Mouse (Mus musculus) heart, postnatal 0 days (tissue): ENCODE results near the gene Stra6. TPM values are rescaled to one million over a fixed set of nuclear protein-coding genes. Genes with fewer than 3 reads are reported as not detected.

Source experiments
- ATAC-seq: fragments of 200-750 bp; cut with Nextera tagmentation; 2 replicates; pipeline ENCODE4 v1.8.0; 2017; ENCODE audit warnings: low read depth, moderate number of reproducible peaks, moderate library complexity; ENCODE audit not compliant: insufficient read depth
- DNase-seq: peaks from one replicate; pipeline ENCODE4 v3.0.0-alpha.2; 2016; ENCODE audit warnings: low spot score
- H3K27ac ChIP-seq: fragments of 300-500 bp; sonication (generic); 2 replicates; pipeline ENCODE4 v1.5.1; 2014; ENCODE audit warnings: low read depth, mild to moderate bottlenecking
- H3K27me3 ChIP-seq: fragments of 300-500 bp; sonication (generic); 2 replicates; pipeline ENCODE4 v1.6.1; 2014; ENCODE audit warnings: low read length, mixed read lengths; ENCODE audit not compliant: control insufficient read depth, insufficient read depth
- H3K36me3 ChIP-seq: fragments of 300-500 bp; sonication (generic); replicated peaks from 2 replicates; pipeline ENCODE4 v1.6.1; 2014; ENCODE audit warnings: low read length, mixed read lengths; ENCODE audit not compliant: control insufficient read depth, insufficient read depth
- H3K4me1 ChIP-seq: fragments of 300-500 bp; sonication (generic); 2 replicates; pipeline ENCODE4 v1.6.1; 2014; ENCODE audit warnings: antibody characterized with exemption; ENCODE audit not compliant: control insufficient read depth, insufficient read depth
- H3K4me2 ChIP-seq: fragments of 300-500 bp; sonication (generic); 2 replicates; pipeline ENCODE4 v1.6.1; 2014; ENCODE audit warnings: low read depth, mild to moderate bottlenecking, low read length, moderate library complexity
- H3K4me3 ChIP-seq: fragments of 300-500 bp; sonication (generic); 2 replicates; pipeline ENCODE4 v1.5.1; 2014; ENCODE audit warnings: low read depth, low read length
- H3K9ac ChIP-seq: fragments of 300-500 bp; sonication (generic); replicated peaks from 2 replicates; pipeline ENCODE4 v1.6.1; 2014; ENCODE audit warnings: low read depth, low read length, mixed read lengths
- H3K9me3 ChIP-seq: fragments of 300-500 bp; sonication (generic); replicated peaks from 2 replicates; pipeline ENCODE4 v1.6.1; 2016; ENCODE audit warnings: low read length; ENCODE audit not compliant: control insufficient read depth
- CTCF ChIP-seq: IDR thresholded peaks from 2 replicates; pipeline ENCODE4 v1.5.1; 2016; ENCODE audit warnings: antibody characterized with exemption, control low read depth, low read depth
- EP300 ChIP-seq: IDR thresholded peaks from 2 replicates; pipeline ENCODE4 v1.6.1; 2016; ENCODE audit warnings: antibody characterized with exemption, low read depth
- WGBS: fragments of 180-500 bp; shearing (Covaris S2); extraction: QIAGEN DNeasy Blood & Tissue Kit; methylation state at CpG from one replicate; pipeline ENCODE4 v1.1.7; 2014; 5-methylcytosine and 5-hydroxymethylcytosine counted together
- polyA plus RNA-seq: library from polyadenylated mRNA; unstranded; fragments of >200 nt; fragmentation: Nextera tagmentation; extraction: Ambion mirVana; gene quantifications from 2 replicates; pipeline ENCODE4 v1.2.1, GENCODE M21; 2015
- total RNA-seq: library from RNA; depleted of rRNA; stranded (reverse); fragments of >200 nt; gene quantifications from 2 replicates; pipeline ENCODE4 v1.2.3, GENCODE M21; 2014; ENCODE audit warnings: low replicate concordance

Gene Stra6
- total and polyA plus RNA-seq, 2 experiments from 2014 or later = 0.05 TPM; not detected in 1

- Histone ChIP-seq H3K36me3 (no peaks in the 10 kb centered on the region), H3K27me3 (peaks cover 10% of the 10 kb centered on the region), H3K4me2 (no peak overlapping the region), H3K9ac (no peak overlapping the region), H3K27ac (no peak overlapping the region), H3K9me3 (no peaks in the 10 kb centered on the region), H3K4me1 (no peaks in the 10 kb centered on the region), H3K4me3 (no peak overlapping the region)
- ATAC-seq (no peak), DNase-seq (no peak)
- WGBS = 53% methylated on average over 5 of the region's 5 CpGs
- TF ChIP-seq EP300 (no peak), CTCF (no peak)
These were observed 43.9 kb downstream of the Stra6 start for GRCm38 (mm10) chr9:58107494-58107893.

GRCm38 (mm10) chr9:58110787-58111186, 47.2 kb downstream of the Stra6 start:
- H3K36me3 ChIP-seq = no peaks in the 10 kb centered on the region
- no peak overlapping the region for H3K4me3 ChIP-seq
- no peak for TF ChIP-seq EP300
- TF ChIP-seq CTCF = no peak
- no peaks in the 10 kb centered on the region; the same call in 1 of the 2 replicates for H3K4me1 ChIP-seq
- H3K9ac ChIP-seq = no peak overlapping the region
- peaks cover 23% of the 10 kb centered on the region for H3K27me3 ChIP-seq
- DNase-seq (no peak), ATAC-seq (no peak)
- WGBS = 67% methylated on average over 5 of the region's 5 CpGs
- H3K4me2 ChIP-seq = no peak overlapping the region
- no peak overlapping the region for H3K27ac ChIP-seq
- H3K9me3 ChIP-seq = no peaks in the 10 kb centered on the region

- WGBS = 68% methylated on average over 6 of the region's 6 CpGs
- TF ChIP-seq CTCF (no peak), EP300 (no peak)
- no peaks in the 10 kb centered on the region for H3K36me3 ChIP-seq
- DNase-seq (no peak), ATAC-seq (no peak)
- H3K4me3 ChIP-seq = no peak overlapping the region
- H3K4me2 ChIP-seq = no peak overlapping the region
- no peak overlapping the region for H3K27ac ChIP-seq
- H3K27me3 ChIP-seq = peaks cover 24% of the 10 kb centered on the region
- no peak overlapping the region for H3K9ac ChIP-seq
- H3K9me3 ChIP-seq = no peaks in the 10 kb centered on the region
- no peaks in the 10 kb centered on the region; the same call in 1 of the 2 replicates for H3K4me1 ChIP-seq
These were observed 47.8 kb downstream of the Stra6 start for GRCm38 (mm10) chr9:58111431-58111830.

- Histone ChIP-seq H3K9me3 (no peaks in the 10 kb centered on the region), H3K27ac (no peak overlapping the region), H3K9ac (no peak overlapping the region), H3K4me2 (no peak overlapping the region), H3K4me1 (no peaks in the 10 kb centered on the region; the same call in 1 of the 2 replicates), H3K36me3 (no peaks in the 10 kb centered on the region), H3K4me3 (no peak overlapping the region), H3K27me3 (peaks cover 33% of the 10 kb centered on the region)
- no peak for ATAC-seq
- WGBS = 44% methylated on average over 5 of the region's 6 CpGs
- DNase-seq = no peak
- TF ChIP-seq CTCF (no peak), EP300 (no peak)
These were observed 48.7 kb downstream of the Stra6 start for GRCm38 (mm10) chr9:58112321-58112751.

- 15% methylated on average over 6 of the region's 6 CpGs for WGBS
- TF ChIP-seq CTCF = no peak
- TF ChIP-seq EP300 = no peak
- Histone ChIP-seq H3K9ac (no peak overlapping the region), H3K27me3 (peaks cover 38% of the 10 kb centered on the region), H3K36me3 (no peaks in the 10 kb centered on the region), H3K4me3 (no peak overlapping the region), H3K27ac (no peak overlapping the region), H3K9me3 (no peaks in the 10 kb centered on the region), H3K4me2 (peak overlapping the region; percentile 52; the same call in 1 of the 2 replicates), H3K4me1 (no peaks in the 10 kb centered on the region; the same call in 1 of the 2 replicates)
- no peak for ATAC-seq
- DNase-seq = no peak
These were observed 49.3 kb downstream of the Stra6 start for GRCm38 (mm10) chr9:58112866-58113278.

GRCm38 (mm10) chr9:58113279-58113884, 49.8 kb downstream of the Stra6 start:
- peak overlapping the region; percentile 24 for H3K4me3 ChIP-seq
- ATAC-seq (no peak), DNase-seq (no peak)
- H3K36me3 ChIP-seq = no peaks in the 10 kb centered on the region
- H3K4me1 ChIP-seq = no peaks in the 10 kb centered on the region; the same call in 1 of the 2 replicates
- TF ChIP-seq CTCF (no peak), EP300 (no peak)
- no peak overlapping the region for H3K9ac ChIP-seq
- peak overlapping the region; percentile 52 for H3K4me2 ChIP-seq
- no peak overlapping the region for H3K27ac ChIP-seq
- WGBS = 14% methylated on average over 22 of the region's 22 CpGs
- H3K27me3 ChIP-seq = peaks cover 43% of the 10 kb centered on the region
- no peaks in the 10 kb centered on the region for H3K9me3 ChIP-seq
